Mouse (Mus musculus): ENCODE data around the gene Ptms. TPM values are rescaled to one million over a fixed set of nuclear protein-coding genes. Genes with fewer than 3 reads are reported as not detected.

The Ptms gene
- 255 and 294 TPM in 2 replicates for polyA plus RNA-seq (2015; fragmentation: Nextera tagmentation; extraction: Ambion mirVana)

GRCm38 (mm10) chr6:124919695-124920317, at the start of gene Ptms:
Gene Ptms (minus strand): TSS chr6:124920103.
- WGBS = 3% methylated on average over 13 of the region's 13 CpGs
- Histone ChIP-seq H3K4me1 (replicated peaks) (peaks cover 46% of the 10 kb centered on the region), H3K9ac (peak within 1 kb of the TSS; percentile 47), H3K27ac (peak within 1 kb of the TSS; percentile 100), H3K36me3 (peaks cover 5% of the 10 kb centered on the region), H3K9me3 (replicated peaks) (no peaks in the 10 kb centered on the region), H3K4me2 (peak within 1 kb of the TSS; percentile 86), H3K27me3 (no peaks in the 10 kb centered on the region), H3K4me3 (peak within 1 kb of the TSS; percentile 47)
- ATAC-seq (replicated peaks; ENCODE audit: insufficient number of reproducible peaks, insufficient read depth, low FRiP score, low read depth) = peak; percentile 81

GRCm38 (mm10) chr6:124967766-124968165, 47.9 kb upstream of the Ptms start:
- ATAC-seq (replicated peaks; ENCODE audit: insufficient number of reproducible peaks, insufficient read depth, low FRiP score, low read depth) = no peak
- Histone ChIP-seq H3K9me3 (replicated peaks) (no peaks in the 10 kb centered on the region), H3K36me3 (no peaks in the 10 kb centered on the region), H3K4me1 (replicated peaks) (peaks cover 17% of the 10 kb centered on the region), H3K4me3 (no peak overlapping the region), H3K27ac (no peak overlapping the region), H3K27me3 (no peaks in the 10 kb centered on the region; the same call in 1 of the 2 replicates), H3K4me2 (no peak overlapping the region), H3K9ac (no peak overlapping the region)
- 70% methylated on average over 4 of the region's 4 CpGs for WGBS

- H3K9ac ChIP-seq = no peak overlapping the region
- no peaks in the 10 kb centered on the region for H3K9me3 ChIP-seq (replicated peaks)
- peak overlapping the region; percentile 73 for H3K4me3 ChIP-seq
- ATAC-seq (replicated peaks; ENCODE audit: insufficient number of reproducible peaks, insufficient read depth, low FRiP score, low read depth) = no peak
- H3K27me3 ChIP-seq = no peaks in the 10 kb centered on the region; the same call in 1 of the 2 replicates
- 95% methylated on average over 7 of the region's 7 CpGs for WGBS
- 0 out of 2 replicates have a peak, but pooled peaks cover 1% of the 10 kb centered on the region for H3K36me3 ChIP-seq
- no peak overlapping the region for H3K27ac ChIP-seq
- peak overlapping the region; percentile 88 for H3K4me2 ChIP-seq
- H3K4me1 ChIP-seq (replicated peaks) = peaks cover 19% of the 10 kb centered on the region
Observed at GRCm38 (mm10) chr6:124966466-124967118, 46.7 kb upstream of the Ptms start.

GRCm38 (mm10) chr6:124965747-124966146, 45.8 kb upstream of the Ptms start:
- no peak for ATAC-seq (replicated peaks; ENCODE audit: insufficient number of reproducible peaks, insufficient read depth, low FRiP score, low read depth)
- Histone ChIP-seq H3K27me3 (no peaks in the 10 kb centered on the region; the same call in 1 of the 2 replicates), H3K36me3 (0 out of 2 replicates have a peak, but pooled peaks cover 9% of the 10 kb centered on the region), H3K9me3 (replicated peaks) (no peaks in the 10 kb centered on the region), H3K4me2 (peak overlapping the region; percentile 88), H3K27ac (peak overlapping the region; percentile 90), H3K9ac (peak overlapping the region; percentile 78), H3K4me1 (replicated peaks) (peaks cover 19% of the 10 kb centered on the region), H3K4me3 (peak overlapping the region; percentile 73)
- WGBS = 11% methylated on average over 15 of the region's 15 CpGs

GRCm38 (mm10) chr6:124965088-124965719, 45.3 kb upstream of the Ptms start, which contains the start of gene Cops7a:
Gene Cops7a (minus strand): TSS chr6:124965538.
- Histone ChIP-seq H3K4me2 (peak within 1 kb of the TSS; percentile 88), H3K4me3 (peak within 1 kb of the TSS; percentile 73), H3K9me3 (replicated peaks) (no peaks in the 10 kb centered on the region), H3K27me3 (no peaks in the 10 kb centered on the region; the same call in 1 of the 2 replicates), H3K27ac (peak within 1 kb of the TSS; percentile 90), H3K9ac (peak within 1 kb of the TSS; percentile 78), H3K36me3 (peaks cover 14% of the 10 kb centered on the region), H3K4me1 (replicated peaks) (peaks cover 19% of the 10 kb centered on the region)
- under 1% methylated on average over 68 of the region's 68 CpGs for WGBS
- peak; percentile 95 for ATAC-seq (replicated peaks; ENCODE audit: insufficient number of reproducible peaks, insufficient read depth, low FRiP score, low read depth)

- 27% methylated on average over 16 of the region's 16 CpGs for WGBS
- peak overlapping the region; percentile 78 for H3K9ac ChIP-seq
- peak overlapping the region; percentile 73 for H3K4me3 ChIP-seq
- H3K4me2 ChIP-seq = peak overlapping the region; percentile 88
- ATAC-seq (replicated peaks; ENCODE audit: insufficient number of reproducible peaks, insufficient read depth, low FRiP score, low read depth) = peak; percentile 21; the same call in 1 of the 2 replicates
- peak overlapping the region; percentile 90 for H3K27ac ChIP-seq
- no peaks in the 10 kb centered on the region for H3K27me3 ChIP-seq
- H3K4me1 ChIP-seq (replicated peaks) = peaks cover 19% of the 10 kb centered on the region
- H3K9me3 ChIP-seq (replicated peaks) = no peaks in the 10 kb centered on the region
- peaks cover 20% of the 10 kb centered on the region for H3K36me3 ChIP-seq
Observed at GRCm38 (mm10) chr6:124964638-124965037, 44.7 kb upstream of the Ptms start.

- Histone ChIP-seq H3K36me3 (peaks cover 54% of the 10 kb centered on the region), H3K4me1 (replicated peaks) (peaks cover 12% of the 10 kb centered on the region), H3K9me3 (replicated peaks) (no peaks in the 10 kb centered on the region), H3K9ac (no peak overlapping the region), H3K27ac (no peak overlapping the region), H3K4me3 (no peak overlapping the region), H3K27me3 (no peaks in the 10 kb centered on the region), H3K4me2 (no peak overlapping the region)
- ATAC-seq (replicated peaks; ENCODE audit: insufficient number of reproducible peaks, insufficient read depth, low FRiP score, low read depth) = no peak
- 89% methylated on average over 12 of the region's 12 CpGs for WGBS
Observed at GRCm38 (mm10) chr6:124961021-124961420, 41.1 kb upstream of the Ptms start.

GRCm38 (mm10) chr6:124959960-124960359, 40.1 kb upstream of the Ptms start:
- Histone ChIP-seq H3K27me3 (no peaks in the 10 kb centered on the region), H3K9me3 (replicated peaks) (no peaks in the 10 kb centered on the region), H3K4me1 (replicated peaks) (peaks cover 10% of the 10 kb centered on the region), H3K36me3 (peaks cover 54% of the 10 kb centered on the region), H3K27ac (no peak overlapping the region), H3K9ac (no peak overlapping the region), H3K4me2 (no peak overlapping the region), H3K4me3 (no peak overlapping the region)
- 92% methylated on average over 13 of the region's 13 CpGs for WGBS
- no peak for ATAC-seq (replicated peaks; ENCODE audit: insufficient number of reproducible peaks, insufficient read depth, low FRiP score, low read depth)

- Histone ChIP-seq H3K9me3 (replicated peaks) (no peaks in the 10 kb centered on the region), H3K4me1 (replicated peaks) (0 out of 2 replicates have a peak, but pooled peaks cover 2% of the 10 kb centered on the region), H3K9ac (no peak overlapping the region), H3K36me3 (peaks cover 54% of the 10 kb centered on the region), H3K4me2 (no peak overlapping the region), H3K27ac (no peak overlapping the region), H3K27me3 (no peaks in the 10 kb centered on the region), H3K4me3 (no peak overlapping the region)
- no peak for ATAC-seq (replicated peaks; ENCODE audit: insufficient number of reproducible peaks, insufficient read depth, low FRiP score, low read depth)
- WGBS = 81% methylated on average over 3 of the region's 3 CpGs
Observed at GRCm38 (mm10) chr6:124958127-124958526, 38.2 kb upstream of the Ptms start.

GRCm38 (mm10) chr6:124955212-124955611, 35.3 kb upstream of the Ptms start:
- no peak for ATAC-seq (replicated peaks; ENCODE audit: insufficient number of reproducible peaks, insufficient read depth, low FRiP score, low read depth)
- Histone ChIP-seq H3K36me3 (peaks cover 40% of the 10 kb centered on the region), H3K27ac (no peak overlapping the region), H3K9me3 (replicated peaks) (no peaks in the 10 kb centered on the region), H3K4me2 (no peak overlapping the region), H3K9ac (no peak overlapping the region), H3K27me3 (no peaks in the 10 kb centered on the region), H3K4me3 (no peak overlapping the region), H3K4me1 (replicated peaks) (no peaks in the 10 kb centered on the region)
- 84% methylated on average over 4 of the region's 4 CpGs for WGBS

- Histone ChIP-seq H3K4me2 (no peak overlapping the region), H3K9ac (no peak overlapping the region), H3K9me3 (replicated peaks) (no peaks in the 10 kb centered on the region), H3K4me3 (no peak overlapping the region), H3K4me1 (replicated peaks) (no peaks in the 10 kb centered on the region), H3K27ac (no peak overlapping the region), H3K36me3 (peaks cover 29% of the 10 kb centered on the region), H3K27me3 (no peaks in the 10 kb centered on the region)
- ATAC-seq (replicated peaks; ENCODE audit: insufficient number of reproducible peaks, insufficient read depth, low FRiP score, low read depth) = no peak
- WGBS = 81% methylated on average over 2 of the region's 2 CpGs
Observed at GRCm38 (mm10) chr6:124953991-124954715, 34.2 kb upstream of the Ptms start.
